Mouse (Mus musculus): Measurements from ENCODE around the gene Zfp366. TPM values are rescaled to one million over a fixed set of nuclear protein-coding genes. Genes with fewer than 3 reads are reported as not detected.

Zfp366 gene
- polyA plus RNA-seq, 1 experiment, result 9.0 TPM

DNA sequence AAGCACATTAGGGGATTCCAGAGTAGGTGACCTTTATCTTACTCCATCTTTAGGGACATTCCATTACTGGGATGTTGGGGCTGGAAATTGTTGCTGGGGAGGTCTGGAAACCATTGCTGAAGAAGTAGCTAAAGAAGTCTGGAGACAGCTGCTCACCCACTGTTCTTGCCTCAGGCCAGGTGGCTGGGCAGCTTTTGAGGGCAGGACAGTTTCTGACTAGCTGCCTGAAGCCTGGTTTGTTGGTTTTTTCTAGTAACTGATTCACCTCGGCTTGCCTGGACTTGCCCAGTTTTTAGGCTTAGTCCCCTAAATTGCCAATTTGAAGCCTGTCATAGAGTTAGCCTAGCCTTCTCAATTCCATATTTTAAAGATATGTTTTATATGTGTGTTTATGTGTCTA, 77.8 kb downstream of the Zfp366 start:
- Histone ChIP-seq H3K4me1 (ENCODE audit: control insufficient read depth, insufficient read depth, insufficient read length) (no peaks in the 10 kb centered on the region), H3K27ac (ENCODE audit: insufficient read depth, low read length) (no peak overlapping the region), H3K36me3 (ENCODE audit: control insufficient read depth, insufficient read depth, low read length) (no peaks in the 10 kb centered on the region), H3K27me3 (ENCODE audit: control insufficient read depth, insufficient read depth, low read length) (no peaks in the 10 kb centered on the region), H3K4me3 (ENCODE audit: extremely low read depth, insufficient read depth, insufficient read length) (no peak overlapping the region)
- DNase-seq (ENCODE audit: low read depth in 1 of 2, low spot score in 2 of 2), result no peak
- 91% methylated on average over 1 of the region's 1 CpGs for WGBS
- no peak for TF ChIP-seq CTCF (IDR thresholded peaks at IDR 0.05; ENCODE audit: extremely low read depth, insufficient read depth, insufficient read length, insufficient replicate concordance)
- no peak for TF ChIP-seq POLR2A (IDR thresholded peaks at IDR 0.05; ENCODE audit: low read depth, low read length)

DNA sequence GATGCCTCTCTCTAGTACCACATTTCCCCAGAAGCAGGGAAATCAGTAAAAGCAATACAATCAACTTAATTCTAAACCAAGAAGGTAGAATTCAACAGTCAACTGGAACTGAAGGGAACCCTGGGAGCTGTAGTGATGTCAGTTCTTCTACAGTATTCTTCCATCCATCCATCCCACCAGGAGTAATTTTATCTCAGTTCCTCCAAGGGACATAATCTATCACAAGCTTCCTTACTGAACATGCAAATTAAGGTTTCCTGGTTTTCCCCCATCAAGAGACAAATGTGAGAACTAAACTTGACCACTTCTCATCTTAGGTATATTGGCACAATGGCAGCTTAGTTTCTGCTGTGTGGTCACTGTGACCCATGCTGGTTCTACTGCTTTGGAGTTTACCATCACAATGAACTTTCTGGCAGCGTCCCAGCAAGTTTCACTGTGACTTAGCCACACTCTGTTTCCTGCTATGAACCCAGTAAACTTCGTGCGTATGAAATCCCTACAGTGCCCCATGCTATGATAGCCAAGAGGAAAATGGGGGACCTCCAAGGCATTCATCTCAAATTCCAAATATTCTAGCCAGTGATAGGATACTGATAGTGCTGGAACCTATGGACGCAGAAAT, 78.6 kb downstream of the Zfp366 start:
- no peaks in the 10 kb centered on the region for H3K27me3 ChIP-seq (ENCODE audit: control insufficient read depth, insufficient read depth, low read length)
- H3K4me3 ChIP-seq (ENCODE audit: extremely low read depth, insufficient read depth, insufficient read length), result no peak overlapping the region
- no peaks in the 10 kb centered on the region for H3K4me1 ChIP-seq (ENCODE audit: control insufficient read depth, insufficient read depth, insufficient read length)
- no peaks in the 10 kb centered on the region for H3K36me3 ChIP-seq (ENCODE audit: control insufficient read depth, insufficient read depth, low read length)
- no peak overlapping the region for H3K27ac ChIP-seq (ENCODE audit: insufficient read depth, low read length)
- DNase-seq (ENCODE audit: low read depth in 1 of 2, low spot score in 2 of 2), result no peak
- TF ChIP-seq CTCF (IDR thresholded peaks at IDR 0.05; ENCODE audit: extremely low read depth, insufficient read depth, insufficient read length, insufficient replicate concordance) (no peak), POLR2A (IDR thresholded peaks at IDR 0.05; ENCODE audit: low read depth, low read length) (no peak)
- 63% methylated on average over 4 of the region's 4 CpGs for WGBS

DNA sequence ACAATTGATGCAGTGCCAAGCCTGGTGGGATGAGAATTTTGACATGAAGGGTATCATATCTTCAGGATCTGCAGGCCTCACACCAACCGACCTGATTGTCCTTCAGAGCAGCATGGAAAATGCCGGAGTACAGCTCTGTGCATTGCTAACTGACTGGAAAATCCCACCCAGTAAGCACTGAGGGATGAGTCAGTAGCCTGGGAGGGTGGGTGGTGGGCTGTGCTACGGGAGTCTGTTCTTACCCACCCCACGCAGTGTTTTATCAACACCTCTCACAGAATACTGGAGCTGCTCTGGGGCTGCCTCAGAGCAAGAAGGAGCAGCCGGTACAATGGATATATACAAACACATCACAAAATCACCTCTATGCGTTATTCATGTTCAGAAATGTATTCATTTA, 79.9 kb downstream of the Zfp366 start:
- Histone ChIP-seq H3K27ac (ENCODE audit: insufficient read depth, low read length) (no peak overlapping the region), H3K4me3 (ENCODE audit: extremely low read depth, insufficient read depth, insufficient read length) (no peak overlapping the region), H3K36me3 (ENCODE audit: control insufficient read depth, insufficient read depth, low read length) (no peaks in the 10 kb centered on the region), H3K4me1 (ENCODE audit: control insufficient read depth, insufficient read depth, insufficient read length) (no peaks in the 10 kb centered on the region), H3K27me3 (ENCODE audit: control insufficient read depth, insufficient read depth, low read length) (no peaks in the 10 kb centered on the region)
- DNase-seq (ENCODE audit: low read depth in 1 of 2, low spot score in 2 of 2), result no peak
- TF ChIP-seq CTCF (IDR thresholded peaks at IDR 0.05; ENCODE audit: extremely low read depth, insufficient read depth, insufficient read length, insufficient replicate concordance) (no peak), POLR2A (IDR thresholded peaks at IDR 0.05; ENCODE audit: low read depth, low read length) (no peak)
- WGBS, result 89% methylated on average over 6 of the region's 6 CpGs

DNA sequence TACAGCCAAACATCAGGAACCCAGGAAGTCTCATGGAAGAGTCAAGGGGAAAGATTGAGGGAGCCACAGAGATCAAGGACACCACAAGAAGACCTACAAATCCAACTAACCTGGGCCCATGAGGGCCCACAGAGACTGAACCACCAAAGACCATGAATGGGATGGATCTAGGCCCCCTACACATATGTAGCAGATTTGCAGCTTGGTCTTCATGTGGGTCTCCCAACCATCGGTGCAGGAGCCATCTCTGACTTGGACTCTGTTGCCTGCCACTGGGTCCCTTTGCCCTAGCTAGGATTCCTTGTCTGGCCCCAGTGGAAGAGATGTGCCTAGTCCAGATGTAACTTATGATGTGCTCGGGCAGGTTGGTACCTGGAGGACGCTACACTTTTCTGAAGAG, 87.4 kb downstream of the Zfp366 start:
- 93% methylated on average over 3 of the region's 3 CpGs for WGBS
- no peak for TF ChIP-seq POLR2A (IDR thresholded peaks at IDR 0.05; ENCODE audit: low read depth, low read length)
- TF ChIP-seq CTCF (IDR thresholded peaks at IDR 0.05; ENCODE audit: extremely low read depth, insufficient read depth, insufficient read length, insufficient replicate concordance), result no peak
- no peaks in the 10 kb centered on the region for H3K36me3 ChIP-seq (ENCODE audit: control insufficient read depth, insufficient read depth, low read length)

DNA sequence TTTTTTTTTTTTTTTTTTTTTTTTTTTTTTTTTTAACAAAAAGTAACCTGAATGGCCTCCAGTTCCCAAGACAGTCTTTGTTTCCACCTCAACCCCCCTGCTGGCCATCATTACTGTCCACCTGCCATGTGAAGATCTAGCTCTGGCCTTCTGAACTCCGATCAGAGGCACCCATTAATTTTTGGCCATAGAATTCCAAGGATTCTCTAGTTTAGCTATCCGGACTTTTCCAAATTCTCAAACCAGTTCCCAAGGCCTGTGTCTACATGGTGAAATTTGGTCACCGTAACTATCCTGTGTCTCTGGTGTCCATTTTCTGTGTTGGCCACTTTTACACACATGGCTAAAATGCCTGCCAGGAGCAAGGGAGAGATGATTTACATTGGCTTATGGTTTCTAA, 92.9 kb downstream of the Zfp366 start:
- TF ChIP-seq POLR2A (IDR thresholded peaks at IDR 0.05; ENCODE audit: low read depth, low read length), result no peak
- TF ChIP-seq CTCF (IDR thresholded peaks at IDR 0.05; ENCODE audit: extremely low read depth, insufficient read depth, insufficient read length, insufficient replicate concordance), result no peak
- Histone ChIP-seq H3K36me3 (ENCODE audit: control insufficient read depth, insufficient read depth, low read length) (no peaks in the 10 kb centered on the region), H3K27me3 (ENCODE audit: control insufficient read depth, insufficient read depth, low read length) (no peaks in the 10 kb centered on the region), H3K4me1 (ENCODE audit: control insufficient read depth, insufficient read depth, insufficient read length) (no peaks in the 10 kb centered on the region), H3K4me3 (ENCODE audit: extremely low read depth, insufficient read depth, insufficient read length) (no peak overlapping the region), H3K27ac (ENCODE audit: insufficient read depth, low read length) (no peak overlapping the region)
- 97% methylated on average over 3 of the region's 3 CpGs for WGBS
- DNase-seq (ENCODE audit: low read depth in 1 of 2, low spot score in 2 of 2), result no peak

More for the DNA sequence above, 87.4 kb downstream of the Zfp366 start:
- Histone ChIP-seq H3K4me1 (ENCODE audit: control insufficient read depth, insufficient read depth, insufficient read length) (no peaks in the 10 kb centered on the region), H3K4me3 (ENCODE audit: extremely low read depth, insufficient read depth, insufficient read length) (no peak overlapping the region), H3K27me3 (ENCODE audit: control insufficient read depth, insufficient read depth, low read length) (no peaks in the 10 kb centered on the region), H3K27ac (ENCODE audit: insufficient read depth, low read length) (no peak overlapping the region)
- DNase-seq (ENCODE audit: low read depth in 1 of 2, low spot score in 2 of 2), result no peak

DNA sequence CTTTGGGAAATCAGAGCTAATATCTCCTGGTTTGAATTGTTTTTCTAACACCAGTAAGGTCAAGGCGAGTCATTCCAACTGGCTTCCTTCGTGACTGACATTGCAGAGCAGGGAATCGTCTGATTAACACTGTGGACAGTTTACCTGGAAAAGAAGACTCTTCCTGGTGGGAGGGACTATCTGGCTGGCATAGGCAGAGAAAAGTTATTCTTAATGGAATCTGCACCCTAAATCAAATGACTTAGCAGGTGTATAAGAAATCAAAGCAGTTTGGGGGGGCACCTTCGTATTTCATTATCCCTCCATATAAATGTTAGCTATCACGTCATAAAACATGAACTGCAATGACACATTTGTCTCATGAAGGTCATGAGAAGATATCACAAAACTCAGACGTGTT, 93.9 kb downstream of the Zfp366 start:
- H3K36me3 ChIP-seq (ENCODE audit: control insufficient read depth, insufficient read depth, low read length), result no peaks in the 10 kb centered on the region
- no peak for DNase-seq (ENCODE audit: low read depth in 1 of 2, low spot score in 2 of 2)
- H3K27ac ChIP-seq (ENCODE audit: insufficient read depth, low read length), result no peak overlapping the region
- no peak overlapping the region for H3K4me3 ChIP-seq (ENCODE audit: extremely low read depth, insufficient read depth, insufficient read length)
- H3K27me3 ChIP-seq (ENCODE audit: control insufficient read depth, insufficient read depth, low read length), result no peaks in the 10 kb centered on the region
- TF ChIP-seq POLR2A (IDR thresholded peaks at IDR 0.05; ENCODE audit: low read depth, low read length), result no peak
- no peak for TF ChIP-seq CTCF (IDR thresholded peaks at IDR 0.05; ENCODE audit: extremely low read depth, insufficient read depth, insufficient read length, insufficient replicate concordance)
- H3K4me1 ChIP-seq (ENCODE audit: control insufficient read depth, insufficient read depth, insufficient read length), result no peaks in the 10 kb centered on the region
- 89% methylated on average over 6 of the region's 6 CpGs for WGBS

DNA sequence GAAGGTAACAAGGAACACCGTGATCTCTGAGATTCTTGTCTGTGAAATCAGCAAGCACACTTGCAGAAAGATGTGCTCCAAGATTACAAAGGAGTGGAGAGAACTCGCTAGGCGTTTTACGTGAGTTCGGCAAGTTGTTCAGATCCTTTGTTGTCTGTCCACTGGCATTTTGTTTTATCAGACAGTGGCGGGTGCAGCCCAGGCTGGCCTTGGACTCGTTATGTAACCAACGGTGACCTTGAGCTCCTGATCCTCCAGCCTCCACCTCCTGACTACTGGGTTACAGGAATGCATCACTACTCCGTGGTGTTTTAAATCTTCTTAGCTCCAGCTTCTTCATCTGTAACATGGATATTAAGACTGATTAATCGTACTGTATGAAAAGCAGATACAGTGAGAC, 94.7 kb downstream of the Zfp366 start:
- Histone ChIP-seq H3K27me3 (ENCODE audit: control insufficient read depth, insufficient read depth, low read length) (no peaks in the 10 kb centered on the region), H3K36me3 (ENCODE audit: control insufficient read depth, insufficient read depth, low read length) (no peaks in the 10 kb centered on the region), H3K4me1 (ENCODE audit: control insufficient read depth, insufficient read depth, insufficient read length) (no peaks in the 10 kb centered on the region), H3K4me3 (ENCODE audit: extremely low read depth, insufficient read depth, insufficient read length) (no peak overlapping the region), H3K27ac (ENCODE audit: insufficient read depth, low read length) (no peak overlapping the region)
- TF ChIP-seq POLR2A (IDR thresholded peaks at IDR 0.05; ENCODE audit: low read depth, low read length) (no peak), CTCF (IDR thresholded peaks at IDR 0.05; ENCODE audit: extremely low read depth, insufficient read depth, insufficient read length, insufficient replicate concordance) (no peak)
- WGBS, result 86% methylated on average over 10 of the region's 10 CpGs
- DNase-seq (ENCODE audit: low read depth in 1 of 2, low spot score in 2 of 2), result no peak

Data from spleen, adult 2 months (tissue).